Mouse (Mus musculus): ENCODE measurements around the gene Rxra. TPM values are rescaled to one million over a fixed set of nuclear protein-coding genes. Genes with fewer than 3 reads are reported as not detected.

Gene Rxra
- total and polyA plus RNA-seq, 3 experiments: 2.1 to 5.5 (median 2.4) TPM

DNA sequence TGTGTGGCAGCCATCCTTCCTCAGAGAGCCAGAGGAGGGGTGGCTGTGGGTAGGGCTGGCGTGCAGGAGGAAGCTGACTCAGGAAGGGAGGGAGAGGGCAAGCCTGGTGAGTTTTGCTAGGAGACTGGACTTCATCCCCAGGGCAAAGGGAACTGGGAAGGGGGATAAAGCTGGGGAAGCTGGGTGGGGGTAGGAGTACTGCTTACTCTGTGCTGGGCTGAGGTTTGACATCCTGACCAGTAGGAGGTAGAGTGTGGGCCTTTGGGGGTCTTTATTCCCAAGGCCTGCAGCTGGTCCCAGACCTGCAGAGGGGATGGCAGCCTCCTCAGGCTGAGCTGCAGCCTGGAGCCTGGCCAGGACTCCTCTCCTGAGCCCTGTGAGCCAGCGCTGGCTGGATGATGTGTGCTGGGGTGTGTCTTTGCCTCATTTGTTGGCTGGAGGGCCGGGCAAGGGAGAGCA, 4.6 kb upstream of the Rxra start:
- Histone ChIP-seq H3K36me3 (replicated peaks in 1 of 2; ENCODE audit: control insufficient read depth in 1 of 2, insufficient read depth in 1 of 2, low read length in 1 of 2) (no peaks in the 10 kb centered on the region), H3K79me2 (replicated peaks; ENCODE audit: control insufficient read depth, extremely low read depth, insufficient read depth, poor library complexity, severe bottlenecking) (no peaks in the 10 kb centered on the region), H3K27ac (ENCODE audit: insufficient read depth, low read depth) (no peak overlapping the region), H3K4me3 (replicated peaks in 1 of 3; ENCODE audit: low read depth in 2 of 3, low read length in 2 of 3, poor library complexity in 1 of 3) (no peak overlapping the region), H3K9ac (ENCODE audit: insufficient read depth, low read depth) (no peak overlapping the region), H3K4me1 (ENCODE audit: control insufficient read depth in 1 of 2, insufficient read depth in 2 of 2) (0 out of 4 replicates have a peak, but pooled peaks cover 0 to 3% of the 10 kb centered on the region in 2 experiments), H3K4me2 (ENCODE audit: insufficient read depth, low read depth, poor library complexity, severe bottlenecking) (no peak overlapping the region), H3K27me3 (replicated peaks) (peaks cover 88% of the 10 kb centered on the region), H3K9me3 (replicated peaks; ENCODE audit: low read length) (peaks cover 3% of the 10 kb centered on the region)
- in situ Hi-C loops (cut with MboI; ENCODE audit: low pct_ligation_motif_present, low pct_unique_long_range_greater_than_20kb, low sequenced_read_pairs) (no loop called here), dilution Hi-C loops (cut with MboI; ENCODE audit: extremely low pct_ligation_motif_present, extremely low pct_unique_long_range_greater_than_20kb, low sequenced_read_pairs) (no loop called here)
- no peak for DNase-seq (ENCODE audit: extremely low read depth)
- no peak for TF ChIP-seq POLR2AphosphoS2 (IDR thresholded peaks at IDR 0.05; ENCODE audit: low read depth, low read length)
- no peak for TF ChIP-seq RAD21 (IDR thresholded peaks at IDR 0.05; ENCODE audit: low read depth, low read length)
- TF ChIP-seq SIN3A (IDR thresholded peaks at IDR 0.05; ENCODE audit: low read length): no peak
- no peak for TF ChIP-seq USF2 (conservative IDR thresholded peaks at IDR 0.05; ENCODE audit: low read depth, low read length)
- no peak for TF ChIP-seq TBP (conservative IDR thresholded peaks at IDR 0.05; ENCODE audit: low read depth, low read length)
- no peak for TF ChIP-seq RCOR1 (conservative IDR thresholded peaks at IDR 0.05; ENCODE audit: low read depth, low read length)
- no peak for TF ChIP-seq E2F4 (IDR thresholded peaks at IDR 0.05; ENCODE audit: insufficient replicate concordance, low read depth, low read length)
- no peak for TF ChIP-seq NELFE (IDR thresholded peaks at IDR 0.05; ENCODE audit: low read depth, low read length)
- no peak for TF ChIP-seq ZC3H11A (IDR thresholded peaks at IDR 0.05; ENCODE audit: low read depth, low read length)
- TF ChIP-seq TCF12 (IDR thresholded peaks at IDR 0.05; ENCODE audit: low read depth, low read length): no peak
- no peak for TF ChIP-seq ELF1 (IDR thresholded peaks at IDR 0.05; ENCODE audit: low read depth, low read length)

DNA sequence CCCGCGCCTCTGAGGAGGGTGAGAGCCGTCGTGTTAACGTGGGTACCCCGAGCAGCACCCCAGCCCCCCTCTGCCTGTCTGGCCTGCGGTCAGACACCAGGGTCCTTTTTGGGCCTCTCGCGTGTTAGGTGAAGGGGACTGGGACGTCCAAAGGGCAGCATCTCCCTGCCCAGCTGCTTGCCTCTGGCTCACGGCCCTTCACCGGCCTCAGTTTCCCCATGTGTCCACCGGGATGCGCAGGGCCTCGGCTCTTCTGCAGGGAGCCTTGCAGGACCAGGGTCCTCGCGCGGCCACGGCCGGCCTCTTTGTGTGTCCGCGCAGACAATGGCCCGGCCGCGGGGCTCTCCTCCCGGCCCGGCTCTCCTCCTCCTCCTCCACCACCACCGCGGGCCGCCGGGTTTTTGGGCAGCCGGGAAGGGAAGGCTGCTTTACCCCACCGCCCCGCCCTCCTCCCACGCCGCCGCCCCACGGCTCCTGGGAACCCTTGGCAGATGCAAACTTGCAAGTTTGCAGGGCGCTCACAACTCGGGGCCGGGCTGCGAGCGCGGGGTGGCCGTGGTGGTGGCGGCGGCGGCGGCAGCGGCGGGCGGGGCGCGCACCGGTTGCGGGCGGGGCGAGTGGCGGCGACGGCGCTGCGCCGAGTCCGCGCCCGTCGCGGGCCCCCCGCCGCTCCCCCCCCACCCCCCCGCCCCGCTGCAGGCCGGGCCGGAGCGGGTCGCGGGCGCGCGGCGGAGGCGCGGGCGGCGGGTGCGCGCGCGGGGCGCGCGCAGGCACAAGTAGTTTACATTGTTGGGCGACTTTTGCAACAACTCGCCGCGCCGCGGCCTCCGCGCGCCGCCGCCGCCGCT, 462 bp downstream of the Rxra start:
- in situ Hi-C loops (cut with MboI; ENCODE audit: low pct_ligation_motif_present, low pct_unique_long_range_greater_than_20kb, low sequenced_read_pairs) (no loop called here), dilution Hi-C loops (cut with MboI; ENCODE audit: extremely low pct_ligation_motif_present, extremely low pct_unique_long_range_greater_than_20kb, low sequenced_read_pairs) (no loop called here)
- H3K9ac ChIP-seq (ENCODE audit: insufficient read depth, low read depth): no peak overlapping the region
- H3K27ac ChIP-seq (ENCODE audit: insufficient read depth, low read depth): no peak overlapping the region
- no peaks in the 10 kb centered on the region for H3K36me3 ChIP-seq (replicated peaks in 1 of 2; ENCODE audit: control insufficient read depth in 1 of 2, insufficient read depth in 1 of 2, low read length in 1 of 2)
- peak overlapping the region in 1 of 3 experiments; percentile 32 for H3K4me3 ChIP-seq (replicated peaks in 1 of 3; ENCODE audit: low read depth in 2 of 3, low read length in 2 of 3, poor library complexity in 1 of 3)
- peak overlapping the region; percentile 94 for H3K4me2 ChIP-seq (ENCODE audit: insufficient read depth, low read depth, poor library complexity, severe bottlenecking)
- TF ChIP-seq HCFC1 (IDR thresholded peaks at IDR 0.05; ENCODE audit: low read depth, low read length) (no peak), JUN (IDR thresholded peaks at IDR 0.05; ENCODE audit: insufficient read depth, low read depth, low read length) (no peak), CTCF (conservative IDR thresholded peaks at IDR 0.05 in 1 of 2, IDR thresholded peaks at IDR 0.05 in 1 of 2; ENCODE audit: low read depth in 2 of 2, low read length in 2 of 2) (no peak), USF2 (conservative IDR thresholded peaks at IDR 0.05; ENCODE audit: low read depth, low read length) (no peak), MAFK (IDR thresholded peaks at IDR 0.05; ENCODE audit: insufficient replicate concordance, low read length) (no peak), MXI1 (IDR thresholded peaks at IDR 0.05; ENCODE audit: low read depth, low read length) (no peak), USF1 (IDR thresholded peaks at IDR 0.05; ENCODE audit: low read depth, low read length) (no peak), PAX5 (IDR thresholded peaks at IDR 0.05; ENCODE audit: low read length) (no peak), ETS1 (conservative IDR thresholded peaks at IDR 0.05; ENCODE audit: low read depth, low read length) (no peak), ZC3H11A (IDR thresholded peaks at IDR 0.05; ENCODE audit: low read depth, low read length) (no peak), NRF1 (IDR thresholded peaks at IDR 0.05; ENCODE audit: low read depth, low read length) (no peak; the same call in 1 of the 2 replicates), RAD21 (IDR thresholded peaks at IDR 0.05; ENCODE audit: low read depth, low read length) (no peak), IRF4 (IDR thresholded peaks at IDR 0.05; ENCODE audit: low read depth, low read length) (no peak)
- DNase-seq (ENCODE audit: extremely low read depth): no peak
- H3K4me1 ChIP-seq (ENCODE audit: control insufficient read depth in 1 of 2, insufficient read depth in 2 of 2): peaks cover 0 to 3% of the 10 kb centered on the region in 2 experiments; a peak in 1 of 4 replicates
- peaks cover 91% of the 10 kb centered on the region for H3K27me3 ChIP-seq (replicated peaks)
- H3K9me3 ChIP-seq (replicated peaks; ENCODE audit: low read length): no peaks in the 10 kb centered on the region
- H3K79me2 ChIP-seq (replicated peaks; ENCODE audit: control insufficient read depth, extremely low read depth, insufficient read depth, poor library complexity, severe bottlenecking): no peaks in the 10 kb centered on the region

All from CH12.LX (cell line).